Mouse (Mus musculus): ENCODE data around the gene Olfr1093.

The Olfr1093 gene

DNA sequence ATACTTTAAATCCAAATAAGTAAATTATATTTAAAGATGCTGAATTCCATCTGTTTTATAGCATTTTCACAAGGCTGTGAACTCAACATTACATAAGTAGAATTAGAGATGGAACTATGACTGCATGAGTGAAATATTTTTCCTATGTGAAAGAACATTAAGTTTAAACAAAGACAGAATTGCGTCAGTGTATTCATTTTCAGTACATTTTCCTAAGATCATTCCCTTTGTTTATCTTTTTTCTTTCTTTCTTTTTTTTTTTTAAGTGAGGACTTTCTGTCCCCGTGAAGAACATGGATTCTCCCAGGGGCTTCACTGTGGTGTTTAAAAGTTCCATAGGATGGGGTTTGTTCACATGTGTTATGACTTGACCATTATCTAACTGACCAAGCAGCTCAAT, at the start of gene Olfr1093:
TSS of gene Olfr1093 (plus strand) at position 301 of the 400 bp plus-strand sequence.
- no peak for ATAC-seq (ENCODE audit: insufficient number of reproducible peaks, low FRiP score, low TSS enrichment)

DNA sequence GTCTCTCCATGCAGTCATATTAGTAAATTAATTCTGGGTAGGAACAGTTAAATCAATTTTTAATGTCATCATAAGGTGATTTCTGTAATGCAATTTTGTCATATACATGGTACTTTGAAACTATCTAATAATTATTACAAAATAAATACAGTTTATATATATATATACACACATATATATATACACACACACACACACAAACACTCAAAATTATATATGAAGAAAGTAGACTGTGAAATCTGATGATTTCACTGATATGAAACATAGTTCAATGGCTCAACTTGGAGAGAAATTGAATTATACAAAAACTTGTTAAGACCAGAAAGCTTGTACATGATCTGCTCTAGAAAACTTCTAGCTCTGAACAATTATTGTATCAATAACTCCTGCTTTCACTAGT, 48.7 kb upstream of the Olfr1093 start, which contains the start of gene Olfr1089:
TSS of gene Olfr1089 (minus strand) at position 101 of the 400 bp plus-strand sequence.
- no peak for ATAC-seq (ENCODE audit: insufficient number of reproducible peaks, low FRiP score, low TSS enrichment)

DNA sequence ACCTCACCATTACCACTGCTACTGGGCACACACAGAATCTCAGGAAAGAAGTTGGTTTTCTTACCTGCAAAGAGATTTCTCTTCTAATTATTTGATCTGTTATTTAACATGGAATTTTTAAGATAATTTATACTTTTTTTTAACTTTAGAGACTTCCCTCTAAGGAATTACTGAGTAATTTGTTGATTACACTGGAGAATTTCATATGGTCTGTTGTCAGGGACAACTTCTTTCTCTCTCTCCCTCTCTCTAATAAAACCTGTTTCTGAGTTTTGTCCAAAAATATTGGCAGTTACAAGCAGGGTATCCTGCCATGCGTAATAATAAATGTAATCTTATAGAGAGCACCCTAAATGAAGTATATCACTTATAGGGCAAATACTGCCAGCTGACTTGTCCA, 23.4 kb upstream of the Olfr1093 start, which contains the start of gene Olfr1090:
TSS of gene Olfr1090 (minus strand) at position 101 of the 400 bp plus-strand sequence.
- ATAC-seq (ENCODE audit: insufficient number of reproducible peaks, low FRiP score, low TSS enrichment) = no peak

DNA sequence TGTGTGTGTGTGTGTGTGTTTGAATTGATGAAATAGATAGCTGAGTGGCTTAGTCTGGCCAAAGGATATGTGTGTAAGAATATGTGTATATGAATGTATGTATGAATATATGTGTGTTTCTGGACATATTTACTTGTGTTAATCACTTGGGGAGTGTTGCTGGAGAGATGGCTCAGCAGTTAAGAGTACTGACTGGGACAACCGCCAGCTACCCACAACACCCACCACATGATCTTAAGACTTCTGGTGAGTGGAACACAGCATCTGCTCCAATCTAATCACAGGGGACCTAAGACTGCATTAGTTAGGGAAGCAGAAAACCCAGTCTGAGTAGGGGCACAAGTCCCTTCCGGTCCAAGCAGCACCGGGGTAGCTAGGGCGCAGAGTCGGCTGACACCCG, 21.2 kb upstream of the Olfr1093 start:
- ATAC-seq (ENCODE audit: insufficient number of reproducible peaks, low FRiP score, low TSS enrichment) = no peak

DNA sequence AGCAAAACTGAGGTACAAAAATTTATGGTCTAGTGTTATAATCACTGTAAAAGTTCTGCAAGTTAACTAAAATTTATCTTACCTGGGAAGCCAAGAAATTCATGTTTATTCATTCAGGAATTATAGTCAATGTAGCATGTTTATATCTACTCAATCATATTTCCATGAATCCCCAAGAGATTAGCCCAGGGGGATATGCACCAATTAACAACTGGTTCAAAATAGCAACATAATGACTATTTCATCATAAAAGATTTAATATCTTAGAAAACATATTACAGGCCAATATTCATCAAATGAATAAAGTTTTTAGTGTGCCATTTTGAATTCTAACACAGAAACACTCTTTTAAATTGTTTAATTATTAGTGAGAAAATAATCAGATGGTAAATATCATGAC, 27.6 kb downstream of the Olfr1093 start, which contains the start of gene Olfr141:
TSS of gene Olfr141 (minus strand) at position 101 of the 400 bp plus-strand sequence.
- no peak for ATAC-seq (ENCODE audit: insufficient number of reproducible peaks, low FRiP score, low TSS enrichment)

DNA sequence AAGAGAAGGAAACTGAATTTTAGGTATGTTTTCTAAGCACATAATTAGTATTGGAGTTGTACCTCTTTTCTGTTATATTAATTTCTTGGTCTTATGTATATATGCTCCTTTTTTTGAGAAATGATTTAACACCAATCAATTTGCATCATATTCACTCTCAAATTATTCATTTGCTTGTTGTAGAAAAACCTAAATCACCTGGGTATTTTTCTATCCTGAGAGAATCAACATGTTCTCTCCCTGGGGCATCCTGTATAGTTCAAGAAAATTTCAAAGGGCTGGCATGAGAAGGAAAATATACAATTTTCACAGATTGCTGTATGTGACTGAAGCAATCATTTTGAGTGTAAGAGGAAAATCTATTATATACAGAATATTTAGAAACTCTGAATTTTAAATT, 42.1 kb downstream of the Olfr1093 start, which contains the start of gene Olfr1094:
TSS of gene Olfr1094 (plus strand) at position 301 of the 400 bp plus-strand sequence.
- no peak for ATAC-seq (ENCODE audit: insufficient number of reproducible peaks, low FRiP score, low TSS enrichment)
